Mouse (Mus musculus) C2C12 (cell line): ENCODE data around the gene Ebf1.

Source experiments
- CEBPB ChIP-seq: IDR thresholded peaks from one replicate; pipeline ENCODE4 v1.6.1; 2011; ENCODE audit warnings: low read depth, mild to moderate bottlenecking, control low read depth, moderate library complexity
- CTCF ChIP-seq: IDR thresholded peaks from one replicate; pipeline ENCODE4 v1.5.1; 2011; ENCODE audit not compliant: control insufficient read depth, insufficient read depth, insufficient read length
- MAX ChIP-seq: IDR thresholded peaks from one replicate; pipeline ENCODE4 v1.6.1; 2011; ENCODE audit warnings: mild to moderate bottlenecking, control low read depth
- MYOD1 ChIP-seq: IDR thresholded peaks from one replicate; pipeline ENCODE4 v1.6.1; 2011; ENCODE audit warnings: low read depth; ENCODE audit not compliant: control insufficient read depth, insufficient read length
- MYOG ChIP-seq: IDR thresholded peaks from one replicate; pipeline ENCODE4 v1.6.1; 2011; ENCODE audit not compliant: control insufficient read depth, insufficient read length; ENCODE audit errors: extremely low read depth
- USF1 ChIP-seq: IDR thresholded peaks from one replicate; pipeline ENCODE4 v1.6.1; 2011; ENCODE audit warnings: low read depth, mild to moderate bottlenecking, control low read depth, moderate library complexity

- no peak for TF ChIP-seq CTCF
- TF ChIP-seq MYOG: no peak
- no peak for TF ChIP-seq USF1
- TF ChIP-seq MAX: peak; percentile 24
- TF ChIP-seq MYOD1: peak; percentile 4
- TF ChIP-seq CEBPB: no peak
Measured at GRCm38 (mm10) chr11:44779030-44779429, 161.9 kb downstream of the Ebf1 start.
